Mouse (Mus musculus): ENCODE measurements around the gene Rhno1. TPM values are rescaled to one million over a fixed set of nuclear protein-coding genes. Genes with fewer than 3 reads are reported as not detected.

The Rhno1 gene
- polyA plus RNA-seq, 1 experiment from 2014 or later, result 10.4 TPM

GRCm38 (mm10) chr6:128379636-128380035, 16.9 kb upstream of the Rhno1 start:
- no peaks in the 10 kb centered on the region for H3K36me3 ChIP-seq (ENCODE audit: inconsistent target)
- no peak overlapping the region for H3K4me3 ChIP-seq (ENCODE audit: inconsistent target)
- no peaks in the 10 kb centered on the region for H3K79me2 ChIP-seq (ENCODE audit: inconsistent target)
- 46% methylated on average over 16 of the region's 16 CpGs for WGBS (ENCODE audit: missing documents)
- H3K27ac ChIP-seq, result no peak overlapping the region

- Histone ChIP-seq H3K36me3 (ENCODE audit: inconsistent target) (no peaks in the 10 kb centered on the region), H3K4me3 (ENCODE audit: inconsistent target) (no peak overlapping the region), H3K79me2 (ENCODE audit: inconsistent target) (no peaks in the 10 kb centered on the region), H3K27ac (no peak overlapping the region)
- WGBS (ENCODE audit: missing documents), result 96% methylated on average over 14 of the region's 17 CpGs
These were observed 13.8 kb upstream of the Rhno1 start for GRCm38 (mm10) chr6:128376371-128377085.

DNA sequence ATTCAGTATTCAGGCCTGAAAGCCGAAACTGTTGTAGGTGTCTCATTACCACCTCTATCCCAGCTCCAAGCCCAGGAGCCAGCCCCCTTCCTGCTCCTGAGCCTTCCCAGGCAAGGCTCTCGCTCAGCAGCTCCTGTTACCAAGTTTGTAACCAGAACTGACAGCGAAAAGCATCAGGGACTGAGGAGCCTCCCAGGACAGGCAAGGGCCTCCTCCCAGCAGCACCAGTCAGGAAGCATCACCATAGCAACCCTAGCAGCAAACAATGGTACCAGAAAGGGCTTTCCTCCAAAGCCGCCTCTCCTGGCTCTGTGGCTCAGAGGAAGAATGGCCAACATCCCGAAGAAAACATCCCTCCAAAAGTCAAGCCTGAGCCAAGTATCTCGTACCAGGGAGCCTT, 12.5 kb upstream of the Rhno1 start, which contains the start of the genes Tex52 and Gm44596:
Gene Tex52 (plus strand): TSS at position 265 of the 400 bp plus-strand sequence.
Gene Gm44596 (plus strand): TSS at position 312 of the 400 bp plus-strand sequence.
- H3K36me3 ChIP-seq (ENCODE audit: inconsistent target), result no peaks in the 10 kb centered on the region
- H3K4me3 ChIP-seq (ENCODE audit: inconsistent target), result no peak within 1 kb of the TSS
- WGBS (ENCODE audit: missing documents), result 93% methylated on average over 3 of the region's 6 CpGs
- no peak within 1 kb of the TSS for H3K27ac ChIP-seq
- H3K79me2 ChIP-seq (ENCODE audit: inconsistent target), result no peaks in the 10 kb centered on the region

- Histone ChIP-seq H3K79me2 (ENCODE audit: inconsistent target) (peaks cover 15% of the 10 kb centered on the region), H3K4me3 (ENCODE audit: inconsistent target) (no peak overlapping the region), H3K27ac (no peak overlapping the region), H3K36me3 (ENCODE audit: inconsistent target) (no peaks in the 10 kb centered on the region)
- WGBS (ENCODE audit: missing documents), result 99% methylated on average over 5 of the region's 5 CpGs
These were observed 7.3 kb upstream of the Rhno1 start for GRCm38 (mm10) chr6:128370040-128370439.

DNA sequence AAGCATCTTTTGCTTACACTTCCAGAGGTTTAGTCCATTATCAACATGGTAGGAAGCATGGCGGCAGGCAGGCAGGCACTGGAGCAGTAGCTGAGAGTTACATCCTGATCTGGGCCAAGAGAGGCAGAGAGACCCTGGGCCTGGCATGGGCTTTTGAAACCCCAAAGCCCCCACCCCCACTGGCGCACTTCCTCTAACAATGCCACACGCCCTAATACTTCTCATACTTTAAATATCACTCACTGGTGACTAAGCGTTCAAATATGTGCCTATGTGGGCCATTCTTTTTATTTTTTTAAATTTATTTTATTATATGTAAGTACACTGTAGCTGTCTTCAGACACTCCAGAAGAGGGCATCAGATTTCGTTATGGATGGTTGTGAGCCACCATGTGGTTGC, 3.8 kb upstream of the Rhno1 start:
- Histone ChIP-seq H3K27ac (no peak overlapping the region), H3K4me3 (ENCODE audit: inconsistent target) (no peak overlapping the region), H3K79me2 (ENCODE audit: inconsistent target) (peaks cover 43% of the 10 kb centered on the region), H3K36me3 (ENCODE audit: inconsistent target) (no peaks in the 10 kb centered on the region)
- WGBS (ENCODE audit: missing documents), result 96% methylated on average over 5 of the region's 5 CpGs

DNA sequence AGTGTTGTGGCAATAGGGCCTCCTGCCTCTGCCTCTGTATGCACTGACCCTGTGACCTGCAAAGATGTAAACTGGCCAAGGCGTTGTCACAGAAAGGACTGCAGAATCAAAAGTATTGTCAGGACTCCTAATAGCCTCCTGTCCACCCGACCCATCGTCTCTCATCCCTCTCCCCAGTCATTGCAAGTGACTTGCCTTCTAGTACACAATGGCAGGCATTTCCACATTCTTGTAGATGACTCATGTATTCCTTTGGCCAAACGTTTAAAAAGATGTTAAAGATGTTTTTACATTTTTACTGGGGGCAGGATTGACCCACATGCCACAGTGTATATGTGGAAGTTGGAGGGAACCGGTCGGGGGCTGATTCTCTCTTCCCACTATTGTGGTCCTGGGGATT, 2.0 kb upstream of the Rhno1 start:
- Histone ChIP-seq H3K27ac (no peak overlapping the region), H3K36me3 (ENCODE audit: inconsistent target) (no peaks in the 10 kb centered on the region), H3K4me3 (ENCODE audit: inconsistent target) (no peak overlapping the region), H3K79me2 (ENCODE audit: inconsistent target) (peaks cover 60% of the 10 kb centered on the region)
- WGBS (ENCODE audit: missing documents), result 53% methylated on average over 5 of the region's 6 CpGs

DNA sequence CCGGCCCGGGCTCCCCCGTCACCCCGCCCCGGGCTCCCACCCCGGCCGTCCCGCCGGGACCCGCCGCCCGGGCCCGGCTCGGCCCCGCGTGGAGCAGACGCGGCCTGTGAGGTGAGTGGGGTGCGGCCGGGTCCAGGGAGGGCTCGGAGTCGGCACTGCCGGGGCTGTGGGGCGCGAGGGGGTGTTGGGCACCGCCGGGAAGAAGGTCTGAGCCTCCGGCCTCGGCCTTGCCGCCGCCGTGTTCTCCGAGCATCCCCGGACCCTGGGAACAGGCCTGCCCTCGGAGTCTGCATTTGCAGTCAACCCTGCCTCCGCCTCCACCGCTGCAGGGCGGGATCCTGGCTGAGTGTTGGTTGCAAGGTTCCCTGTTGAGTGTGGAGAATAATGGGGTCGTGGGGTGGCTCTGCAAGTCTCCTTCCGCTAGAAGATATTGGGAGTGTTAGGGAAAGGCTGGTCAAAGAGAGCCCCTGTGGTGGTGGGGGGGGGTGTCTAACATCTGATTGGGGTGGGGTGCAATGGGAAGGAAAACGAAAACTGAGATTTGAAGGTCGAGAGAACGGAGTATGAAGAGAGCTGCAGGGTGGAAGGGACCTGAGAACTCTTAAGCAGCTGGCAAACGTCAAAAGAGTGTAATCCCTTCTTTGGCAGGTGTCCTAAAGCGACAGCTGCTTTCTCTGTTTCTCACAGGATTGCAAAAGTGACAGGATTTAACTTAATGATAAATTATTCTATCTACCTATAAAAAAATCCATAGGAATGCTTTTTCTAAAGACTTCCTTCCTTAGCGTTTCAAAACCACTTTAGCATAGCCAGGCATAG, 505 bp upstream of the Rhno1 start:
- peak overlapping the region; percentile 58 for H3K4me3 ChIP-seq (ENCODE audit: inconsistent target)
- no peaks in the 10 kb centered on the region for H3K36me3 ChIP-seq (ENCODE audit: inconsistent target)
- WGBS (ENCODE audit: missing documents), result 1% methylated on average over 46 of the region's 46 CpGs
- H3K27ac ChIP-seq, result peak overlapping the region; percentile 48
- H3K79me2 ChIP-seq (ENCODE audit: inconsistent target), result peaks cover 62% of the 10 kb centered on the region

DNA sequence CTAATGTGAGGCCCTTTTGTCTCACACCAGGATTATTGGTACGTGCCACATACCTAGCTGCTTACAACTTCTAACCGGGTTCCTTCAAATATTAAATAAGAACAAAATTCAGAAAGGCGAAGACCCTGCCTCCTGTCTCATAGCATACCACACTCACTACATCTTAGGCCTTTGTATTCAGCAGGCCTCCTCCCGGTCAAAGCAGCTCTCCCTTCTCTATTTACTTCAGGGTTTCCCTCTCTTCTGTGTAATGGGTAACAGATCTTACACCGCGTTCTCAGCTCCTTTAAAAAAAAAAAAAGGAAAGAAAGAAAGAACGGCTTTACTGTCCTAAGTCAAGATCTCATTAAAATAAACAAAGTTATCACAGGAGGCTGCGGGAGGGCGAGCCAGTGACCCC, 810 bp downstream of the Rhno1 start:
- H3K36me3 ChIP-seq (ENCODE audit: inconsistent target), result no peaks in the 10 kb centered on the region
- 47% methylated on average over 5 of the region's 9 CpGs for WGBS (ENCODE audit: missing documents)
- peaks cover 62% of the 10 kb centered on the region for H3K79me2 ChIP-seq (ENCODE audit: inconsistent target)
- peak overlapping the region; percentile 80 for H3K4me3 ChIP-seq (ENCODE audit: inconsistent target)
- H3K27ac ChIP-seq, result peak overlapping the region; percentile 58

DNA sequence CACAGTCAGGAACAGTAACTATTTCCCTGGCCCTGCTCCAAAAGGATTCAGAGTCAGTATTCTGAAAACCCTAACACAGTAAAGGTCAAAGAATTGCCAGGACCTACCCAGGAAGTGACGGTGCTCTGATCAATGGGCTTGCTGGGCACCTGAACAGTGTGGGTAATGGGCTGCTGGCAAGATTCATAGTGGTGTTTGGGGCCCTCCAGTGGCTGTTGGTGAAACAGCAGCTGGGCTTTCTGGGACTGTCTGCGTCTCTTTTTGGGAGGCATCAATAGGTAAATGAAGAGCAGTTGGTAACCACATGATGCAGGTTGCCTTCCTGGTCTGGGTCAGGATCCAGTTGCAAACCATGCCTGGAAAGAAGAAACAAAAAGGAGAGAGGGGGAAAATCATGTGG, 3.7 kb downstream of the Rhno1 start:
- Histone ChIP-seq H3K79me2 (ENCODE audit: inconsistent target) (peaks cover 37% of the 10 kb centered on the region), H3K27ac (no peak overlapping the region), H3K36me3 (ENCODE audit: inconsistent target) (no peaks in the 10 kb centered on the region), H3K4me3 (ENCODE audit: inconsistent target) (no peak overlapping the region)
- WGBS (ENCODE audit: missing documents), result 80% methylated on average over 2 of the region's 2 CpGs

GRCm38 (mm10) chr6:128355726-128356416, 6.8 kb downstream of the Rhno1 start, which contains the start of gene Tulp3:
Tulp3 (minus strand) TSS chr6:128355851.
- Histone ChIP-seq H3K4me3 (ENCODE audit: inconsistent target) (peak within 1 kb of the TSS; percentile 77), H3K27ac (no peak within 1 kb of the TSS), H3K79me2 (ENCODE audit: inconsistent target) (peaks cover 13% of the 10 kb centered on the region; the same call in 1 of the 2 replicates), H3K36me3 (ENCODE audit: inconsistent target) (no peaks in the 10 kb centered on the region)
- WGBS (ENCODE audit: missing documents), result 1% methylated on average over 42 of the region's 42 CpGs

DNA sequence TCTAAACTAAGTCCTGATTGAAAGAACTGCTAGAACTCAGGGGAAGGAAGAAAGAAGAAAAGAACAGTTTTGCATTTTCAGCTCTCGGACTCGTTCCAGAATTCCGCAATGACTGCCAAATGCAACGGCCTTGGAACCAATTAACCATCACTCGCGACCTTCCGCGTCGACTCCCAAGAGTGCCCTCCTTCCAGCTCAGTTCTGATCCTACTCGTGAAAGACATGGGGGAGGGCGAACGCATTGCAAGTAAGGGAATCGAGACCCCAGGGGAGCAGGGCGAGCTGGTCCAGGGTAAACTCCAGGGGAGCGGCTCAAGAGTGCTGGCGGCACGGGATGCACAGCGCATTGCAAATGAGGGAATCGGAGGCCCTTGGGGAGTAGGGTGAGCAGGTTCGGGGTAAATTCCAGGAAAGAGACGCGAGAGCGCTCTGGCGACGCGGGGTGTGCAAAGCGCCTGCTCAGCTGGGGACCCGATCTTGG, 7.5 kb downstream of the Rhno1 start:
- 4% methylated on average over 28 of the region's 28 CpGs for WGBS (ENCODE audit: missing documents)
- peak overlapping the region; percentile 77 for H3K4me3 ChIP-seq (ENCODE audit: inconsistent target)
- H3K27ac ChIP-seq, result no peak overlapping the region
- H3K79me2 ChIP-seq (ENCODE audit: inconsistent target), result peaks cover 7% of the 10 kb centered on the region; the same call in 1 of the 2 replicates
- H3K36me3 ChIP-seq (ENCODE audit: inconsistent target), result no peaks in the 10 kb centered on the region

- WGBS (ENCODE audit: missing documents), result 77% methylated on average over 3 of the region's 3 CpGs
- H3K4me3 ChIP-seq (ENCODE audit: inconsistent target), result no peak overlapping the region
- no peak overlapping the region for H3K27ac ChIP-seq
- no peaks in the 10 kb centered on the region for H3K79me2 ChIP-seq (ENCODE audit: inconsistent target)
- no peaks in the 10 kb centered on the region for H3K36me3 ChIP-seq (ENCODE audit: inconsistent target)
These were observed 8.6 kb downstream of the Rhno1 start for GRCm38 (mm10) chr6:128354140-128354539.

GRCm38 (mm10) chr6:128349711-128350110, 13.0 kb downstream of the Rhno1 start:
- no peaks in the 10 kb centered on the region for H3K79me2 ChIP-seq (ENCODE audit: inconsistent target)
- H3K36me3 ChIP-seq (ENCODE audit: inconsistent target), result no peaks in the 10 kb centered on the region
- H3K4me3 ChIP-seq (ENCODE audit: inconsistent target), result no peak overlapping the region
- no peak overlapping the region for H3K27ac ChIP-seq
- 34% methylated on average over 7 of the region's 7 CpGs for WGBS (ENCODE audit: missing documents)

- 96% methylated on average over 6 of the region's 6 CpGs for WGBS (ENCODE audit: missing documents)
- H3K36me3 ChIP-seq (ENCODE audit: inconsistent target), result no peaks in the 10 kb centered on the region
These were observed 15.9 kb downstream of the Rhno1 start for GRCm38 (mm10) chr6:128346782-128347181.

More at GRCm38 (mm10) chr6:128346782-128347181, 15.9 kb downstream of the Rhno1 start:
- H3K79me2 ChIP-seq (ENCODE audit: inconsistent target), result no peaks in the 10 kb centered on the region
- no peak overlapping the region for H3K4me3 ChIP-seq (ENCODE audit: inconsistent target)
- no peak overlapping the region for H3K27ac ChIP-seq
